Mouse (Mus musculus) thymus, adult 2 months (tissue): ENCODE measurements around the gene Eda.

Source experiments
- CTCF ChIP-seq: fragments of 200-500 bp; IDR thresholded peaks from 2 replicates; pipeline ENCODE4 v1.5.1; 2012; ENCODE audit warnings: mild to moderate bottlenecking, control low read depth, low read length, moderate library complexity, borderline replicate concordance; ENCODE audit not compliant: control insufficient read depth, poor library complexity, insufficient read depth; ENCODE audit errors: extremely low read depth
- POLR2A ChIP-seq: fragments of 200-500 bp; IDR thresholded peaks from 2 replicates; pipeline ENCODE4 v1.6.1; 2012; ENCODE audit warnings: mild to moderate bottlenecking, low read length, control low read depth, moderate library complexity; ENCODE audit not compliant: control insufficient read depth, poor library complexity, insufficient read depth; ENCODE audit errors: extremely low read depth

- no peak for TF ChIP-seq CTCF
- TF ChIP-seq POLR2A, result no peak
These were observed 338.9 kb downstream of the Eda start for GRCm38 (mm10) chrX:100314172-100314902.
